Mouse (Mus musculus) heart, embryonic 10.5 days (tissue): Measurements from ENCODE around the gene Tanc2. TPM values are rescaled to one million over a fixed set of nuclear protein-coding genes. Genes with fewer than 3 reads are reported as not detected.

Source experiments
- DNase-seq: peaks from one replicate; pipeline ENCODE4 v3.0.0-alpha.2; 2017; ENCODE audit warnings: low spot score
- H3K27ac ChIP-seq: fragments of 300-500 bp; sonication (generic); 2 replicates; pipeline ENCODE4 v1.5.1; 2016; ENCODE audit warnings: mild to moderate bottlenecking
- H3K27me3 ChIP-seq: fragments of 300-500 bp; sonication (generic); 2 replicates; pipeline ENCODE4 v1.6.1; 2016; ENCODE audit warnings: mild to moderate bottlenecking; ENCODE audit not compliant: poor library complexity, insufficient read depth, severe bottlenecking
- H3K36me3 ChIP-seq: fragments of 300-500 bp; sonication (generic); 2 replicates; pipeline ENCODE4 v1.6.1; 2016; ENCODE audit warnings: mild to moderate bottlenecking, moderate library complexity
- H3K4me1 ChIP-seq: fragments of 300-500 bp; sonication (generic); 2 replicates; pipeline ENCODE4 v1.6.1; 2016; ENCODE audit warnings: mild to moderate bottlenecking
- H3K4me3 ChIP-seq: fragments of 300-500 bp; sonication (generic); 2 replicates; pipeline ENCODE4 v1.5.1; 2016; ENCODE audit warnings: mild to moderate bottlenecking, moderate library complexity
- H3K9me3 ChIP-seq: fragments of 300-500 bp; sonication (generic); 2 replicates; pipeline ENCODE4 v1.6.1; 2016; ENCODE audit warnings: mild to moderate bottlenecking, moderate library complexity
- WGBS: fragments of 180-500 bp; shearing (Covaris S2); methylation state at CpG from one replicate; pipeline ENCODE4 v1.1.7; 2016; 5-methylcytosine and 5-hydroxymethylcytosine counted together
- polyA plus RNA-seq: library from polyadenylated mRNA; unstranded; fragments of >200 nt; fragmentation: Nextera tagmentation; extraction: Ambion mirVana; gene quantifications from 2 replicates; pipeline ENCODE4 v1.2.1, GENCODE M21; 2016

Gene Tanc2
- polyA plus RNA-seq, 1 experiment from 2014 or later: 17.1 TPM

DNA sequence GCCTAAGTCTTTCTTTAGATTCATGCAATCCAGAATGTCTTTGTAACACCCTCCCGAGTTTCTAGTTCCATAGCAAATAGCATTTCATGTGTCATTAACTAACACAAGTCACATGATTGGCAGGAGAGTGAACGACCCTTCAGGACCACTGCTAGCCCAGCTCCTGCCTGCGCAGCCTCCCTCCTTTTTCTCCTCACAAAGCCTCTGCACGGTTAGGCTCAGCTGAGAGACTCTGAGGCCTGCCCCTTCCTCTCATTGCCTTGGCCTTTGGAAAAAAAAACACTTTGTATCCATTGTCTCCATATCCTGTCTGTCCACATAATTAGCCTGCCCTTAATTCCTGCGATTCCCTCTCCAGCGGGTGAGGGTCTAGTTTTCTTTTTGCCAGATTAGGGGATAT lies 367.7 kb downstream of the Tanc2 start:
- H3K9me3 ChIP-seq: no peaks in the 10 kb centered on the region
- 58% methylated on average over 6 of the region's 6 CpGs for WGBS
- H3K27me3 ChIP-seq: peaks cover 8% of the 10 kb centered on the region; the same call in 1 of the 2 replicates
- peaks cover 14% of the 10 kb centered on the region for H3K4me1 ChIP-seq
- no peak for DNase-seq
- no peak overlapping the region for H3K4me3 ChIP-seq
- no peaks in the 10 kb centered on the region for H3K36me3 ChIP-seq
- H3K27ac ChIP-seq: no peak overlapping the region

DNA sequence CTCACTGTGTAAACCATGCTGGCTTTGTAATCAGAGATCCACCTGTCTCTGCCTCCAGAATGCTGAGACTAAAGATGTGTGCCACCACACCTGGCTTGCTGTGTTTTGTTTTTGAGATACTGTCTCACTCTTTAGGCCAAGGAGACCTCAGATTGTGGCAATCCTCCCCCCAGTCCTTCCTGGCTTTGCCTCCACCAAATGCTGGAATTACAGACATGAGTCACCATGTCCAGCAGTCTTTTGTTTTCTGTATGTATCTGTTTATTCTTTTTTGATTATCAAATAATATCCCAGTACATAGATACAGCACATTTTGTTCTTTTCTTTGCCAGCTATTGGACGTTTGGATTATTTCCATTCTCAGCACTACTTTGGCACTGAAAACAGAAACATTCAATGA lies 368.8 kb downstream of the Tanc2 start:
- no peak overlapping the region for H3K27ac ChIP-seq
- 42% methylated on average over 1 of the region's 1 CpGs for WGBS
- no peak overlapping the region for H3K4me3 ChIP-seq
- no peaks in the 10 kb centered on the region for H3K36me3 ChIP-seq
- no peaks in the 10 kb centered on the region for H3K9me3 ChIP-seq
- no peak for DNase-seq
- peaks cover 14% of the 10 kb centered on the region for H3K4me1 ChIP-seq
- no peaks in the 10 kb centered on the region; the same call in 1 of the 2 replicates for H3K27me3 ChIP-seq

DNA sequence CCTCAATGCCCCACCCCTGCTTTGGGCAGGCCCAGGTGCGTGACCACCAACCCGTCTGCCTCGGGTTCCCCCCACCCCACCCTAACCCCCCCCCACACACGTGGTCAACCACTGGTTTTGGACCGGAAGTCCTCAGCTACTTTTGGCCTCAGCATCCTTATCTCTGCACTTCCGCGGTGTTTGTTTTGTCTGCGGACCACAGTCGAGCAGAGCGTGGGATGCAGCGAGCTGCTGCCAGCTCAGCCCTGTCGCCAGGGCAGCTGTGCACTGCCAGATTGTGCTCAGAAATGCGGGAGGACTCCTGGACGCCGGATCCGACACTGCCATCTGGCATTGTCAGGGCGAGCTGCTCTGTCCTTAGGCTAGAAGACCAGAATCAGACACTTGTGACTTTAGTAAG lies 369.6 kb downstream of the Tanc2 start:
- Histone ChIP-seq H3K36me3 (no peaks in the 10 kb centered on the region), H3K27me3 (no peaks in the 10 kb centered on the region; the same call in 1 of the 2 replicates), H3K27ac (no peak overlapping the region), H3K9me3 (no peaks in the 10 kb centered on the region), H3K4me1 (peaks cover 14% of the 10 kb centered on the region), H3K4me3 (peak overlapping the region; percentile 34; the same call in 1 of the 2 replicates)
- no peak for DNase-seq
- WGBS: 15% methylated on average over 17 of the region's 17 CpGs

DNA sequence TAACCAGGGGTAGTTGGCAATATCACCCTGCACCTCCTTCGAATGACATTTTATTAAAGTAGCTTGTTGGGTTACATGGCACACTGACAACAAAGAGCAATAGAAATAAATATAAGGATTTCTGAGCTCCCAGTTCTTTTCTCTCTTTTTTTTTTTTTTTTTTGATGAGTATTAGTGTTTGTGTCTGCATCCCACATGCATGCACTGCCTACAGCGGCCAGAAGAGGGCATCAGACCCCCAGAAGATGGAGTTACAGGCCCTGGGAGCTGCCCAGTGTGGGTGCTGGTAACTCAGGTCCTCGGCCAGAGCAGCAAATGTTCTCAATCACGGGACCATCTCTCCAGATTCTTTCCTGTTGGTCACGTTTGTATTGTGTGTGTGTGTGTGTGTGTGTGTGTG lies 374.9 kb downstream of the Tanc2 start:
- no peak overlapping the region for H3K27ac ChIP-seq
- no peak for DNase-seq
- peaks cover 25% of the 10 kb centered on the region for H3K4me1 ChIP-seq
- peaks cover 43% of the 10 kb centered on the region for H3K27me3 ChIP-seq
- 64% methylated on average over 5 of the region's 5 CpGs for WGBS
- no peaks in the 10 kb centered on the region for H3K36me3 ChIP-seq
- H3K9me3 ChIP-seq: no peaks in the 10 kb centered on the region
- no peak overlapping the region for H3K4me3 ChIP-seq

DNA sequence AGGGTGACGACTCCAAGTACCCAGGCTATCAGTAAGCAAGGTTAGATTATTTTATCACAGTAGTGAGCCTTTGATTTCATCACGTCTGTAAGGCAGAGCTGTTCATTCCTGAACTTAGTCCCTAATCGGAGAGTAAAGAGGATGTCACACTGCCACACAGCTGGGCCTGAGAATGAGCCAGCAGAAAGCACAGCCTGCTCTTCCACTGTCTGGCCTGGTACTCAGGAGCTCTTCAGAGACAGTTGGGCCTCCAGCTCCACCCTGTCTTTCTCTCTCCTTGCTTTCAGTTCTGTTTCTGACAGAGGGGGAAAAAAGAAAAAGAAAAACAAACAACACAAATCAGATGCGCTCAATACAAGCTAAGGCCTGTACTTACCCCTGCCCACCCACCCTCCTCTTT lies 376.5 kb downstream of the Tanc2 start:
- H3K9me3 ChIP-seq: no peaks in the 10 kb centered on the region
- DNase-seq: no peak
- no peaks in the 10 kb centered on the region for H3K36me3 ChIP-seq
- H3K27me3 ChIP-seq: peaks cover 59% of the 10 kb centered on the region
- H3K27ac ChIP-seq: no peak overlapping the region
- H3K4me1 ChIP-seq: peaks cover 21% of the 10 kb centered on the region
- no peak overlapping the region for H3K4me3 ChIP-seq
- 53% methylated on average over 4 of the region's 4 CpGs for WGBS

DNA sequence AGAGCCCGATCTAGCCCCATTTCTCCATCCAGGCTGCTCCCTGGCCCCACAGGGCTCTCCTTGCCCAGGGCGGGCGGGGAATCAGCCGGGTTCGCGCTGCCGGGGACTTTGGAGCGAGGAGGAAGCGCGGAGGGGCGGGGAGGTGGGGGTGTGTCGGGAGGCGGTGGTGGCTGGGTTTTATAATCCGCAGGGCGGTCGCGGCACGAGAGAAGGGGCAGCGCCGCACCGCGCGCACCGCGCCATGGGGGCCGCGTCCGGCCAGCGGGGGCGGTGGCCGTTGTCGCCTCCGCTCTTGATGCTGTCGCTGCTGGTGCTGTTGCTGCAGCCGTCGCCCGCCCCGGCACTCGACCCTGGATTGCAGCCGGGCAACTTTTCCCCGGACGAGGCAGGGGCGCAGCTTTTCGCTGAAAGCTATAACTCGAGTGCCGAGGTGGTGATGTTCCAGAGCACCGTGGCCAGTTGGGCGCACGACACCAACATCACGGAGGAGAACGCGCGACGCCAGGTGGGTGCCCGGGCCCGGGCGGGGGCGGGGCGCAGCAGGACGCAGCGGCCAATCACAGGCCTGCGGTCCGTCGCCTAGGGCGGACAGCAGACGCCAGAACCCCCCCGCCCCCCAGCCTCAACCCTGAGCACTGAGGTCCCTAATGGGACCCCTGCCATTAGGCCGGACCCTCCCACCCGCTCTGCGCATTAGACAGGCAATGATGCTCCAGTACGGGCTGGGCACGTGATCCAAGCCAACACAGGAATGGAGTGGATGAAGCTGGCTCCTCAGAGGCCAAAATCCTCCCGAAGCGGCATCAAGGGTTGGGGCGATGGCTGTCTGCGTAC lies 378.2 kb downstream of the Tanc2 start, which contains the start of gene Ace:
Gene Ace (plus strand): TSS at position 205 of the 834 bp plus-strand sequence.
- H3K27ac ChIP-seq: 0 out of 2 replicates have a peak within 1 kb of the TSS, but pooled peaks have one; percentile 24
- peak within 1 kb of the TSS; percentile 70 for H3K4me3 ChIP-seq
- no peak for DNase-seq
- H3K36me3 ChIP-seq: no peaks in the 10 kb centered on the region
- peaks cover 21% of the 10 kb centered on the region for H3K4me1 ChIP-seq
- no peaks in the 10 kb centered on the region for H3K9me3 ChIP-seq
- WGBS: under 1% methylated on average over 75 of the region's 76 CpGs
- peaks cover 76% of the 10 kb centered on the region for H3K27me3 ChIP-seq

DNA sequence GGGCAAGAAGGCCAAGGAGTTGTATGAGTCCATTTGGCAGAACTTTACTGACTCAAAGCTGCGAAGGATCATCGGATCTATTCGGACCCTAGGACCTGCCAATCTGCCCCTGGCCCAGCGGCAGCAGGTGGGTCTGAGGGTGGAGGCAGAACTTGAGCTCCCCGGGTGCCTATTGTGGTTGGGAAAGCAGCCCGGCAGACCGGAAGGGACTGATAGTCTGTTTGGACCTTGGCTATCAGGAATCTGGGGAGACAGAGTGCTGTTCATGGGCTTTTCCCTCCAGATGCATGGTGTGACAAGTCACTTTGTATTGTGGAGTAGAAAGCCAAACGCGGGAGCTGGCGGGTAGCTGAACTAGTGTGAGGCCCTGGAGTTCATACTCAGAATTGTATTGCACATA lies 379.2 kb downstream of the Tanc2 start:
- Histone ChIP-seq H3K4me3 (no peak overlapping the region), H3K27me3 (peaks cover 85% of the 10 kb centered on the region)

DNA sequence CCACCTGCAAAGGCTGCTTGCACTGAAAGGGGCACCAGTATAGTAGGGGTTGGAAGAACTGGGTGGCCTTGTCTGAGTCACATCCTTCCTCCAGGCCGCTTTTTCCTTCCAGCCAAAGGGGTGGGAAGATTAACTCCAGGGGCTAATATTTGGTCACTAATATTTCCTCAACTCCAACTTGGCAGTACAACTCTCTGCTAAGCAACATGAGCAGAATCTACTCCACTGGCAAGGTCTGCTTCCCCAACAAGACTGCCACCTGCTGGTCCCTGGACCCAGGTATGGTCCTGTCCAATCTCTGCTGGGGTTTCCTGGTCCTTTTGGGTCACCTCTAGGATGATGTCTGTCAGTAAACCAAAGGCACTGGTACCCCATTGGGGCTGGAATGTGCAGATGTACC lies 379.7 kb downstream of the Tanc2 start:
- no peak for DNase-seq
- H3K36me3 ChIP-seq: no peaks in the 10 kb centered on the region
- no peak overlapping the region for H3K4me3 ChIP-seq
- no peak overlapping the region for H3K27ac ChIP-seq
- peaks cover 91% of the 10 kb centered on the region for H3K27me3 ChIP-seq
- WGBS: 48% methylated on average over 1 of the region's 1 CpGs
- H3K4me1 ChIP-seq: peaks cover 21% of the 10 kb centered on the region
- H3K9me3 ChIP-seq: no peaks in the 10 kb centered on the region

More for the DNA sequence above, 379.2 kb downstream of the Tanc2 start:
- no peak for DNase-seq
- peaks cover 21% of the 10 kb centered on the region for H3K4me1 ChIP-seq
- 39% methylated on average over 10 of the region's 10 CpGs for WGBS
- H3K27ac ChIP-seq: no peak overlapping the region
- no peaks in the 10 kb centered on the region for H3K9me3 ChIP-seq
- H3K36me3 ChIP-seq: no peaks in the 10 kb centered on the region

DNA sequence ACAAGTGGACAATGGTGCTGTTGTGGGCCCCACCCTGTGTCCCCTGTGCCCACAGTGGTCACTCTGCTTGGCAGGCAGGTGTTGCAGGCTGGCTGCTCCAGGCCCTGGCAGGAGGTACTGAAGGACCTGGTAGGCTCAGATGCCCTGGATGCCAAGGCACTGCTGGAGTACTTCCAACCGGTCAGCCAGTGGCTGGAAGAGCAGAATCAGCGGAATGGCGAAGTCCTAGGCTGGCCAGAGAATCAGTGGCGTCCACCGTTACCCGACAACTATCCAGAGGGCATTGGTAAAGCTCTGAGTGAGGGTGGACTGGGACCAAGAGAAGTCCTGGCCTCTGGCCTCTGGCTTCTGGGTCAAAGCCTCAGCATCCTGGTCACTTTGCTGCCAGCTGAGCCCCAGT lies 384.8 kb downstream of the Tanc2 start:
- no peaks in the 10 kb centered on the region for H3K36me3 ChIP-seq
- WGBS: 88% methylated on average over 6 of the region's 6 CpGs
- no peak for DNase-seq
- peaks cover 57% of the 10 kb centered on the region for H3K27me3 ChIP-seq
- no peaks in the 10 kb centered on the region for H3K9me3 ChIP-seq
- no peaks in the 10 kb centered on the region for H3K4me1 ChIP-seq
- H3K27ac ChIP-seq: no peak overlapping the region
- H3K4me3 ChIP-seq: no peak overlapping the region

DNA sequence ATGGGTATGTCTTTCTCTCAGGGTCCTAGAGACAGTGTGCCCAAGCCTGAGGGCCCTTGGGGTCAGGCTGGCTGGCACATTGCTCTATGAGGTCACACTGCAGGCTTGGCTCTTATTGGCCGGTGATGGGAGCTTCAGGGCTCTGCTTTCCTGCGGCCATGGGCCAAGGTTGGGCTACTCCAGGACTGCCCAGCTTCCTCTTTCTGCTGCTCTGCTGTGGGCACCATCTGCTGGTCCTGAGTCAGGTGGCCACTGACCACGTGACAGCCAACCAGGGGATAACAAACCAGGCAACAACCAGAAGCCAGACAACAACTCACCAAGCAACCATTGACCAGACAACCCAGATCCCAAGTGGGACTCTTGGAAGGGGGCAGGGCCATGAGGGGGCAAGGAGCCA lies 385.3 kb downstream of the Tanc2 start:
- Histone ChIP-seq H3K4me1 (no peaks in the 10 kb centered on the region), H3K4me3 (no peak overlapping the region), H3K27me3 (peaks cover 53% of the 10 kb centered on the region), H3K9me3 (no peaks in the 10 kb centered on the region), H3K36me3 (no peaks in the 10 kb centered on the region), H3K27ac (no peak overlapping the region)
- 69% methylated on average over 3 of the region's 3 CpGs for WGBS
- no peak for DNase-seq

DNA sequence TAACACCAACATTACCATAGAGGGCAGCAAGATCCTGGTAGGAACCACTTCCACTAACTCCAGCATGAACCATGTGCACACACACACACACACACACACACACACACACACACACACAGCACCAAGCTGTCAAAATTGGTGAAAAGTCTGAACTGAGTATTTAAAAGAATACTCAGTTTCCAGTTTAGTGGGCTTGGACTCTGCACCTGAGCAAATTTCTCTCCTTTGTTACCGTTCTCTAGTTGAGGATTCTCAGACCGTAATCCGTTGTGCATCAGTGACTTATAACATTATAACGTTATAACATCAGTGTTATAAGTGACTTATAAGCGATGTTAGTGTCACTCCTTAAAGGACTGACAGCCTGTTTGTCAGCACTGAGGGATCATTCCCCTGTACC lies 385.9 kb downstream of the Tanc2 start:
- WGBS: 84% methylated on average over 5 of the region's 5 CpGs
- Histone ChIP-seq H3K4me3 (no peak overlapping the region), H3K27ac (no peak overlapping the region), H3K4me1 (no peaks in the 10 kb centered on the region), H3K9me3 (no peaks in the 10 kb centered on the region), H3K36me3 (no peaks in the 10 kb centered on the region), H3K27me3 (peaks cover 48% of the 10 kb centered on the region)
- no peak for DNase-seq

DNA sequence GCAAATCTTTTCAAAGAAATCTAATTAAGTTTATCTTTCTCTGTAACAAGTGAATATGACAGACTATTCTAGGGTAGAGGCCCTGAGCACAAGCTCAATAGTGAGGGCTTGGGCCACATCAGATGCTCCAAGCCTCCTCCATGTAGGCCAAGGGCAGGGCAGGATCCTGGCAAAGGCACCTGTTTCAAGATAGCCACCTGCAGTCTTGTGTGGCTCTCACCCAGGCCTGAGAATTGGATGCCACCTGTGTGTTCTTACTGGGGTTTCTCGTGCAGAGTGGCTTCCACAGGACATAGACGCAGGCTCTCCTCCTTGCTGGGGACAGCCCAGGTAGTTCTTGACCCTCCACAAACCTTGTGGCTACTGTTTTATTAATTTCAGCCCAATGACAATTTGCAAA lies 388.4 kb downstream of the Tanc2 start:
- no peaks in the 10 kb centered on the region for H3K9me3 ChIP-seq
- no peaks in the 10 kb centered on the region for H3K4me1 ChIP-seq
- peaks cover 31% of the 10 kb centered on the region for H3K27me3 ChIP-seq
- DNase-seq: no peak
- WGBS: 72% methylated on average over 2 of the region's 2 CpGs
- H3K27ac ChIP-seq: no peak overlapping the region
- H3K36me3 ChIP-seq: no peaks in the 10 kb centered on the region
- H3K4me3 ChIP-seq: no peak overlapping the region

DNA sequence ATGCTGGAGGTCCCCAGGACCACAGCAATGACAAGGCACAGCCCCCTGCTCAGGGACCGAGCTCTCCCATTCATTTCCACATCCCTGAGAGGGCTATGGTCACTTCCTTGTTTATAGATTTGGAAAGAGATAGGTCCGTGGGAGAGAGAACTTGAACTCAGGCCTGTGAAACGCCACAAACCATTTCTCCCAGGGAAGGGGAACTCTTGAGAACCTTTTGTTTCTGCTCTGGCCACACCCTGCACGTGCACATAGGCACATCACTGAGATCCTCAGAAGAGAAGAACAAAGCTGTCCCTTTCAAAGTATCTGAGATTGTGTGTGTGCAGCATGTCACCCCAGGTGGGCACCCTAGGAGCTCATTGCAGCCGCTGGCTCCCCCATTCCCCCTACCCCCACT lies 388.8 kb downstream of the Tanc2 start:
- Histone ChIP-seq H3K4me1 (no peaks in the 10 kb centered on the region), H3K27me3 (peaks cover 27% of the 10 kb centered on the region), H3K9me3 (no peaks in the 10 kb centered on the region), H3K27ac (no peak overlapping the region), H3K36me3 (no peaks in the 10 kb centered on the region), H3K4me3 (no peak overlapping the region)
- WGBS: 67% methylated on average over 5 of the region's 5 CpGs
- no peak for DNase-seq
